Mouse (Mus musculus) kidney, postnatal 10 days (tissue): ENCODE results near the gene Luc7l.
"Not testable (repeated sequence)": the region's sequence is repeated elsewhere in the genome, so short reads cannot be mapped to it uniquely, and the experiment has no call there.

ENCODE experiments used
- DNase-seq: peaks from one replicate; pipeline ENCODE4 v3.0.0; 2021; ENCODE audit warnings: mixed read lengths

Gene Luc7l

DNA sequence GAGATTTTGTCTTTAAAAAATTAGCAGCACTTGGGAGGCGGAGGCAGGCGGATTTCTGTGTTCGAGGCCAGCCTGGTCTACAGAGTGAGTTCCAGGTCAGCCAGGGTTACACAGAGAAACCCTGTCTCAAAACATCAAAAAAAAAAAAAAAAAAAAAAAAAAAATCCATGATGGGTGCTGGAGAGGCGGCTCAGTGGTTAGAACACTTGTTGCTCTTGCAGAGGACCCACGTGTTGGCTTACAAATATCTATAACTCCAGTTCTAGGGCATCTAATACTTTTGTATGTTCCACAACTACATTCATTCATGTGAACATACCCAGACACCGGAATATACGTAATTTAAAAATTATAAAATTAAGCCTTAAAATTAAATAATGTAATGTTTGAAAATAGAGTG is 2.6 kb downstream of the Luc7l start:
- no peak for DNase-seq

DNA sequence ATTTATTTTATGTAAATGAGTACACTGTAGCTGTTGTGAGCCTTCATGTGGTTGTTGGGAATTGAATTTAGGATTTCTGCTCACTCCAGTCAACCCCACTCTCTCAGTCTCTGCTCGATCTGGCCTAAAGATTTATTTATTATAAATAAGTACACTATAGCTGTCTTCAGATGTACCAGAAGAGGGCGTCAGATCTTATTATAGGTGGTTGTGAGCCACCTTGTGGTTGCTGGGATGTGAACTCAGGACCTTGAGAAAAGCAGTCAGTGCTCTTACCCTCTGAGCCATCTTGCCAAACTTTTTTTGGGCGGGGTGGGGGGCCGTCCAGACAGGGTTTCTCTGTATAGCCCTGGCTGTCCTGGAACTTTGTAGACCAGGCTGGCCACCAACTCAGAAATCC is 9.1 kb downstream of the Luc7l start:
- DNase-seq = no peak

DNA sequence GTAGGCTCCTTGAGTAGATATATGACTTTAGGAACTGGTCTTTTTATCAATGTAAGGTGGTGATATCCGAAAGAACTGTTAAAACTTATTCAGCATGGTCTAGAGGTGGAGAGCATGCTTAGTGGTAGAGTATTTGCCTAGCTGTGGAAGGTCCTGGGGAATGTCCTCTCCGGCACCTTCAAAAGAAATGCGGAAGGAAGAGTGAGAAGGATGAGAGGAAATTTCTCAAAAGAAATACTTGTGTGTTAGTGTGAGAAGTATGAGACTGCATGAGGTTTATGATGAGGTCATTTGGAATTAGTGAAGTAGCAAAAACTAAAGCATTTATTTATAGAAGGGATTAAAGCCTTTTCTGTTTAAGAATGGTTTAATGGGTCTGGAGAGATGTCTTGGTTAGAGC is 9.7 kb downstream of the Luc7l start:
- DNase-seq = no peak

DNA sequence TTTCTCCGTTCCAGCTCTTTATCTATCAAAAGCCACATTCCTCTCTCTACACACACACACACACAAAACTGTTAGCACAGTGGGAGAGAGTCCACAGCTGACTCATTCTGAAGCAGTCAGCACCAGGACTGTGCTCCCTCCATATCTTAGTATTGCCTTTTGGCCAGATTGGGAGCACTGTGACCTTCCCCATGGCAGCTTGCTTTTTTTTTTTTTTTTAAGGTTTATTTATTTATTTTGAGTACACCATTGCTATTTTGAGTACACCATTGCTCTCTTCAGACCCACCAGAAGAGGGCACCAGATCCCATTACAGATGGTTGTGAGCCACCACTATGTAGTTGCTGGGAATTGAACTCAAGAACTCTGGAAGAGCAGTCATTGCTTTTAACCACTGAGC is 16.2 kb downstream of the Luc7l start:
- no peak for DNase-seq

DNA sequence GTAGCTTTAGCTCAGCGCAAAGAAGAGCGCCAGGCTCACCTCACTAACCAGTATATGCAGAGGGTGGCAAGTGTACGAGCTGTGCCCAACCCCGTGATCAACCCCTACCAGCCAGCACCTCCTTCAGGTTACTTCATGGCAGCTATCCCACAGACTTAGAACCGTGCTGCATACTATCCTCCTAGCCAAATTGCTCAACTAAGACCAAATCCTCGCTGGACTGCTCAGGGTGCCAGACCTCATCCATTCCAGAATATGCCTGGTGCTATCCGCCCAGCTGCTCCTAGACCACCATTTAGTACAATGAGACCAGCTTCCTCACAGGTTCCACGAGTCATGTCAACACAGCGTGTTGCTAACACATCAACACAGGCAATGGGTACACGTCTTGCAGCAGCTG is 16.9 kb downstream of the Luc7l start:
- DNase-seq = not testable (repeated sequence)

DNA sequence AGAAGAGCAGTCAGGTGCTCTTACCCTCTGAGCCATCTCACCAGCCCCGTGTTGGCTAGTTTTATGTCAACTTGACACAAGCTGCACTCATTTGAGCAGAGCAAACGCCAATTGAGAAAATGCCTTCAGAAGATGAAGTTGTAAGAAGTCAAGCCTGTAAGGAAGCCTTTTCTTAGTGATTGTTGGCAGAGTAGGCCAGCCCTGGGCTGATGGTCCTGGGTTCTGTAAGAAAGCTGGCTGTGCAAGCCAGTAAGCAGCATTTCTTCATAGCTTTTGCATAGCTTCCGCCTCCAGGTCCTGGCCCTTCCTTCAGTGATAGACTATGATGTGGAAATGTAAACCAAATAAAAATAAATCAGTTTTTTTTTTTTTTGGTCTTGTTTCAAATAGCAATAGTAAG is 19.9 kb downstream of the Luc7l start:
- DNase-seq = no peak

DNA sequence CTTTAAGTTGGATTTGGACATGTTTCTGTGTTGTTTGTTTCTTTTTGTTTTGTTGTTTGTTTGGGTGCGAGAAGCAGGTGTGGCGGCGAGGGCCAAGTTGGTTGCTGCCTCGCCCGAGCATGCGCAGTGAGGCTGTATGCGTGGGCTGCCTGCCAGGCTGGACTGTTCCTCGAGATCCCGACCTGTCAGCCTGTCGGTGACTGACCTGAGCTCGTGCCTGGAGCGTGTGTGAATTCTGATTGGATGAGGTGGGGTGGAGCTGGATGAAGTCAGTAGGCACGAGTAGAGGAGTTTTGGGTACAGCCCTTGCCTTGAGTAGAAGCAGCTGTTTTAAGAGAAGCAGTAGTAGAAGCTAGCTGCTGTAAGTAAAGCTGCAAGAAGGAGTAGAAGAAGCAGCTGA is 23.2 kb downstream of the Luc7l start:
- no peak for DNase-seq

DNA sequence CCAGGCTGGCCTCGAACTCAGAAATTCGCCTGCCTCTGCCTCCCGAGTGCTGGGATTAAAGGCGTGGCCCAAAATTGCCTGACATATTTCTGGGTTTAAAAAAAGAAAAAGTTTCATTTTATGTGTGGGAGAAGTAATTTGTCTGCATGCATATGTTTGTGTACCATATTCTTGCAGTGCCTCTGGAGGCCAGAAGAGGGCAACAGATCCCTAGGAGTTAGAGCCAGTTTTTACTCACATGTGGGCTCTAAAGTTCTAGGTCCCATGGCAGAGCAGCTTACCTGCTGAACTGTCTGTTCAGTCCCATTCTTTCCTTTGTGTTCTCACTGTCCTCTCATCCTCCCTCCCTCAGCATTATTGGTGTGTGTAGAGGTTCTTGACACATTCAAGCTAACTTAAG is 24.0 kb downstream of the Luc7l start:
- peak; percentile 64 for DNase-seq

DNA sequence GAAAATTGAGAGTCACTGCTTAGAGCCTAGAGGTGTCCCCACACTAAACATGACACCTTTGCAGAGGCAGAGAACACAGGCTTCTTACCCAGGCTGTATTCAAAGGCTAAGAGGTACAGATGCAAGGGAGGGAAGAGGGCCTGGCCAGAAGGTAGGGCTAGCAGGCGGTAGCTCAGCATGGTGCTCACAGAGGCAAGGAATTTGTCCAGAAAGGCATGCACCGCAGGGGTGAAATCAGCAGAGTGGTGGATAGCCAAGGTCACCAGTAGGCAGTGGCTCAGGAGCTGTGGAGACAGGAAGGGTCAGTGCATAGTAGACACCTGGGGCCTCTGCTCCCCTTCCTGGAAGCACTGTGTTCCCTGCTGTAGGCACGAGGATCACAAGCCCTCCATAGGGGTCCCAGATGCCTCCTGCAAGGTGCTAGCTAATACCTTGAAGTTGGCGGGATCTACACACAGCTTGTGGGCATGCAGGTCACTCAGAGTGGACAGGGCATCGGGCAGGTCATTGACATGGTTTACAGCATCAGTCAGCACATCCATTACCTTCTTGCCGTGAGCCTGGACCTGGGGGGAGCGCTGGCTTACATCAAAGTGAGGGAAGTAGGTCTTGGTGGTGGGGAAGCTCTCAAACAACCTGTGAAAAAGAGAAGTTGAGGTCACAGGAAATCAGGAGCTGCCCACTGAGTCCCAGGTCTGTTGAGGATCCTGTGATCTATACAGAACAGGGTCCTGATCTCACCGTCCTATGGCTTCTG is 33.7 kb downstream of the Luc7l start:
- no peak for DNase-seq

DNA sequence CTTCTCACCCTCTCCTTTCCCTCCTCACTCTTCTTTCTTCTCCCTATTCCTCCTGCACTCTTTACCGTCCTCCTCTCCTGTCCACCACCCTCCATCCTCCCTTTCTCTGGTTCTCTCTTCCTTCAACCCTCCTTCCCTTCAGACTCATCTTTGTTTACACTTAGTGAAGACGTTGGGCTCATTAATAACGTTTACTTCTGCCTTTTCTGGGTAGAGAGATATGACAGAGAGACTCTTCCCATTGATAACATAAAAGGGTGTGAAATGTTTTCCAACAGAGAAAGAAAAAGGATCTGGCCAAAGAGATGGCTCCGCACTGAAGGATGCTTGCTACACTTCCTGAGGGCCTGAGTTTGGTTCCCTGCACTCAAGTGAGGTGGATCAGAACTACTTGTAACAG is 36.8 kb downstream of the Luc7l start:
- DNase-seq = no peak

DNA sequence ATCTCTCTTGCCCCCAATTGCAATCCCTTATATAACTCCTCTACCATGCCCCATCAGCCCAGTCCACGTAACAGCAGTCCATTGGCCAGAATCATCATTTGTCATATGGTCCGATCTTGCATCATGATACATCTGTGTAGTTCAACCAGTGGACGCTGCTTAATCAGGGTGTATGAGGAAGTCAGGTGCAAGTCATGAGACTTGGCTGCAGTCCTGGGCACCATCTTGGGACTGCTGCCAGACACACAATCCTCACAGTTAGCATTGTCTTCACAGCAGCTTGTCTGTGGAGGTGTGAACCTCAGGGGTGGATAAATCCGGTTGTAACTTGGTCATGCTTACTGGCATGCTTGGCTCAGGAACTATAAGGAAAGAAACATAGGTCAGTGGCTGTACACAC is 45.6 kb downstream of the Luc7l start:
- DNase-seq = not testable (repeated sequence)

DNA sequence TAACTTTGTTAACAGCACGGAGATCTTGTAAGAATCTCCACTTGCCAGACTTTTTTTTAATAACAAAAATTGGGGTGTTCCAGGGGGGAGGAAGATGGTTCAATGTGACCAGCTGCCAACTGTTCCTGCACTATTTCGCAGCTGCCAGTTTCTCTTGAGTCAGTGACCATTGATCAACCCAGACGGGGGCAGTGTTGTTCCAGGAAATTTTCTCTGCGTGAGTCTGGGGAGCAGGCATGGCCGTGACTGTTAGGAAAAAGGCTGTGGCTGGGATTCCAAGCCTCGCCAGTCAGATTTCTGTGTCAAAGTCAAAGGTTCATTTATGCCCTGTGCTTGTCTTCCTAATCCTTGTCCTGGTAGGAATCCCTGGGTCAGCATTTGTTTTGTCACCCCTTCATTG is 61.6 kb downstream of the Luc7l start:
- peak; percentile 91 for DNase-seq

DNA sequence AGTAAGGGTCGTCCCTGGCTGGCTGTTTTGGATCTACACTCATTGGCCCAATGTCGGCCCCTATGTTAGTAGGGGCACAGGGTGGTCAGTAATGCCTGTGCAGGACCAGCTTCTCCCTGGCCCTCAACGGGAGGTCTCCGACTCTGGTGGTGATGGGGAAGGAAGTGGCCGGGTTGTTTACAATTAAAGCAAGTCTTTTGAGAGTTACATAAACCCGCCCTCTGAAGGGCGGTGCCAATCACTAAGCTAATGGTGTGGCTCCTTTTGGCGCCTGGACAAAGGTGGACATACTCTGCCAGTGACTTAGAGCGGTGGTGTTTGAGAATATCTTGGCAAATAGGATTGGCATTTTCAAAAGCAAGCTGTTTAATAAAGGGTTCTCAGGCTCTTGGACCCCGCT is 62.8 kb downstream of the Luc7l start:
- peak; percentile 55 for DNase-seq

DNA sequence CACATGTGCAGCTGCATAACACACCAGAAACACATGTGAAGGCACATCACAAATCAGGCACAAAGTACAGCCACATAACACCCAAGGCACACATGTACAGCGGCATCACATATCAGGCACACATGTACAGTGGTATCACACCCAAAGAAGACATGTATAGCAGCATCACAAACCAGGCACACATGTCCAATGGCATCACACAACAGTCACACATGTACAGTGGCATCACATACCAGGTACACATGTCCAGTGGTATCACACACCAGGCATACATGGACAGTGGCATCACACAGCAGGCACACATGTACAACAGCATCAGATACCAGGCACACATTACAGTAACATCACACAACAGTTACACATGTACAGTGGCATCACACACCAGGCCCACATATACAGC is 65.7 kb downstream of the Luc7l start:
- no peak for DNase-seq
